Mouse (Mus musculus): ENCODE results near the gene Ush2a.
A peak's percentile ranks its signal among the peaks of the same experiment; 100 is the strongest.

Ush2a gene

DNA sequence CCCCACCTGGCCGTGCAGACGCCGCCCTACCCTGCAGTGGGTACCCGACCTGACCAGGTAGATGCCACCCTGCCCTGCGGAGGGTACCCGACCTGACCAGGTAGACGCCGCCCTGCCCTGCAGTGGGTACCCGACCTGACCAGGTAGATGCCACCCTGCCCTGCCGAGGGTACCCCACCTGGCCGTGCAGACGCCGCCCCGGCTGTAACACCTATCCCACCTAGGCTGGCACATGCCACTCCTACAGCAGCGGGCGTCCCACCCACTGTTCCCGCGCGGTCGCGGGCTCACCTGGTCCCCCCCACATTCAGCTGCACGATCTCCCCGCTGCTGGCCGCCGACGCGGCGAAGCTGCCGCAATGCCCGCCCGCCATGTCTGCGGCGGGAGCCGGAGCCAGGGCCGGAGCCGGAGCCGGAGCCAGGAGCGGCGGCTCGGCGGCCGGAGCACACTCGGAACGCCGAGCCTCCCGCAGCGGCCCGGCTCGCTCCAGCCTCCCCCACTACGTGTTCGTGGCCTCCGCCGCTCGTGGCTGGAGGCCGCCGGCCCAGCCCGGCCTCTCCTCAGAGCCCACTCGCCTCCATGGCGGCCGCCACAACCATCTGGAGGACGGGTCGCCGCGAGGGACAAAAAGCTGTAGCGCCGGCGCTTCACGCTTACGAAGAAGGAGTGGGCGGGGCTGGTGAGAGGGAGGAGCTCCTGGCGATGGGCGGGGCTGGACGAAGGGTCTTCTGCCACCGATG, 745.6 kb downstream of the Ush2a start, which contains the start of gene Kctd3:
Gene Kctd3 (minus strand): TSS at position 603 of the 741 bp plus-strand sequence.
- DNase-seq (ENCODE audit: low spot score in 2 of 2), result peak; percentile 89 to 95

DNA sequence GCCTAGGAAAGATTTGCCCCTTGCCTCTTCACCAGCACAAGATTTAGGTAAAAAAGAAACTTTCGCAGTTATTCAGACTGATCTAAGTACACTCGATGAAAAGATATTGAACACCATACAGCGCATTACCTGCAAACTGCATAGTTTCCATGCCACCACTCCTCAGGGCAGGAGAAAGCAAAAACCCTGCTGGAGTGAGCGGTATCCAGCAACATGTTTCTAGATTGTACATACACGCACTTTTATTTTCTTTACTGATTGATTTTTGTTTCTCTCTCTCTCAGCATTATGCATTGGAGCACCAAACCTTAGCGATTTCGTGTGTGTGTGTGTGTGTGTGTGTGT, 746.1 kb downstream of the Ush2a start:
- no peak for DNase-seq (ENCODE audit: low spot score in 2 of 2)

DNA sequence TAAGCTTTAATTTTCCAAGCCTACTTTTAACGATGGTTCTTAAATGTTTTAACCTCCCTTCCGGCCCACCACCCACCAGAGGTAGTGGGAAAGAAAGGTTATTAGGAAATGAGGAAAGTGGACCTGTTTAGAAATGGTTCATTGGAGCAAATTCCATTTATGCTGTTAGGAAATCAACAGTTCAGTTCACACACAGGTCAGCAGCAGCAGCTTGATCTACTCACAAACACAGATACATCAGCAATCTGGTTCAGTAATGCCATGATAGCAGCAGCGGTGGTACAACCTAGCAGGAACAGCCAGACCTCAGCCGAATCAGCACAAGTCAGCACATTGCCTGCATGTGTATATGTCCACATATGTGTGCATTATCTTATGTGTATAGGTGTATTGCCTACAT, 748.8 kb downstream of the Ush2a start:
- no peak for DNase-seq (ENCODE audit: low spot score in 2 of 2)

DNA sequence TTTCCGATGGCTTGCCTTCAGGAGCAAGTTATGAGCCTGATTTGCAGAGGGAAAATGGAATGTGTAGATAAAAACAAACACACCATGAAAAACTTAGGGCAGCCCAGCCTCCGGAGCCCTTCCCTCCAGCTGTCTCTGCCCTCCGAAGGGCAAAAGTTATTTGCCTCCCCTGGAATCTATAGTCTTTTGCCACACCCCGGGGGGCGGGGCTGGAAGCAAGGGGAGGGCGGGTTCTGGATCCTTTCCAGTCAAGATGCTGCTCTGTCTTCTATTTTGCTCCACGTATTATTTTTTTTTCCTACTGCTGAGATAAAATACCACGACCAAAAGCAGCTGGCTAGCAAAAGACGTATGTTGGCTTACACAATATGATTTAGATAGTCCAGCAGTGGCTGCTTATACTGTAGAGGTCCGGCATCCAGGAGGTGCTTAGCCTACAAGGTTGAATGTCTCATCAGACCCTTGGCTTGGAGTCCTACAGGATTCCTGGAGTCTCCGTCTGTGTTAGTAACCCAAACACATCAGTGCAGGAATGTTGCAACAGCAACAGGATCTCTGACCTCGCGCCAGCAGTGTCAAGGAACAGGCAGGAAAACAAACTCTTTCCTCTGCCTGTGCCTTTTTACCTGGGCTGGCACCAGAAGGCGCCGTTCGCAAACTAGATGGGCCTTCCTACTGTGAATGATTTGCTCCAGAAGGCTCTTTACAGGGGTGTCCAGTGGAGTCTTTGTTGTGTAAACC, 751.2 kb downstream of the Ush2a start:
- no peak for DNase-seq (ENCODE audit: low spot score in 2 of 2)

DNA sequence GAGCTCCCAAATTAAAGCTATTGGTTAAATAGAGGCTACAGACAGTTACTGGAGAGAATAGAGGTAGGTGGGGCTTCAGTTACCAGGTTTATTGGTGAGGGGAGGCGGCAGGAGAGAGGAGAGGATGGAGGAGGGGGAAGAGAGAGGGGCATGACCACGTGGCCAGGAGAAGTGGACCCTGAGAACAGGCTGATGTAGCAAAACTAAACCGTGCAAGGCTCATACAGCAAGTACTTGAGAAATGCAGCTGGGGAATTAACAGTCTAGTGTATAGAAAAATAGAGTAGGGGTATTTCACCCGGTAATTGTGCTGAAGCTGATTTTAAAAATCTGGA, 751.7 kb downstream of the Ush2a start:
- DNase-seq (ENCODE audit: low spot score in 2 of 2), result no peak

Data from frontal cortex, postnatal 10 days (tissue).